Mouse (Mus musculus) forebrain, embryonic 11.5 days (tissue): Measurements from ENCODE around the gene Pip. TPM values are rescaled to one million over a fixed set of nuclear protein-coding genes. Genes with fewer than 3 reads are reported as not detected.

Source experiments
- ATAC-seq: fragments of 200-750 bp; cut with Nextera tagmentation; replicated peaks from 2 replicates; pipeline ENCODE4 v1.8.0; 2017; ENCODE audit warnings: moderate TSS enrichment; ENCODE audit not compliant: low FRiP score
- DNase-seq: peaks from one replicate; pipeline ENCODE4 v3.0.0-alpha.2; 2017; ENCODE audit warnings: low spot score
- H3K27ac ChIP-seq: fragments of 300-500 bp; sonication (generic); 2 replicates; pipeline ENCODE4 v1.5.1; 2014; ENCODE audit warnings: low read depth, low read length
- H3K27me3 ChIP-seq: fragments of 300-500 bp; sonication (generic); 2 replicates; pipeline ENCODE4 v1.6.1; 2014; ENCODE audit warnings: mild to moderate bottlenecking, low read length, mixed read lengths; ENCODE audit not compliant: control insufficient read depth, insufficient read depth
- H3K36me3 ChIP-seq: fragments of 300-500 bp; sonication (generic); 2 replicates; pipeline ENCODE4 v1.6.1; 2014; ENCODE audit warnings: mild to moderate bottlenecking, low read length, moderate library complexity, mixed read lengths; ENCODE audit not compliant: control insufficient read depth, insufficient read depth
- H3K4me1 ChIP-seq: fragments of 300-500 bp; sonication (generic); replicated peaks from 2 replicates; pipeline ENCODE4 v1.6.1; 2014; ENCODE audit warnings: low read length, mixed read lengths; ENCODE audit not compliant: control insufficient read depth, insufficient read depth
- H3K4me2 ChIP-seq: fragments of 300-500 bp; sonication (generic); 2 replicates; pipeline ENCODE4 v1.6.1; 2014; ENCODE audit warnings: low read depth, mild to moderate bottlenecking, low read length, moderate library complexity, mixed read lengths; ENCODE audit not compliant: severe bottlenecking
- H3K4me3 ChIP-seq: fragments of 300-500 bp; sonication (generic); 2 replicates; pipeline ENCODE4 v1.5.1; 2014; ENCODE audit warnings: low read depth, low read length
- H3K9ac ChIP-seq: fragments of 300-500 bp; sonication (generic); 2 replicates; pipeline ENCODE4 v1.6.1; 2014; ENCODE audit warnings: low read length
- H3K9me3 ChIP-seq: fragments of 300-500 bp; sonication (generic); 2 replicates; pipeline ENCODE4 v1.6.1; 2016; ENCODE audit warnings: low read length, mixed read lengths; ENCODE audit not compliant: control insufficient read depth
- WGBS: fragments of 180-500 bp; shearing (Covaris S2); extraction: QIAGEN DNeasy Blood & Tissue Kit; methylation state at CpG from one replicate; pipeline ENCODE4 v1.1.7; 2014; 5-methylcytosine and 5-hydroxymethylcytosine counted together
- polyA plus RNA-seq: library from polyadenylated mRNA; unstranded; fragments of >200 nt; fragmentation: Nextera tagmentation; extraction: Ambion mirVana; gene quantifications from 2 replicates; pipeline ENCODE4 v1.2.1, GENCODE M21; 2014

The Pip gene
- not detected in 2 replicates for polyA plus RNA-seq

DNA sequence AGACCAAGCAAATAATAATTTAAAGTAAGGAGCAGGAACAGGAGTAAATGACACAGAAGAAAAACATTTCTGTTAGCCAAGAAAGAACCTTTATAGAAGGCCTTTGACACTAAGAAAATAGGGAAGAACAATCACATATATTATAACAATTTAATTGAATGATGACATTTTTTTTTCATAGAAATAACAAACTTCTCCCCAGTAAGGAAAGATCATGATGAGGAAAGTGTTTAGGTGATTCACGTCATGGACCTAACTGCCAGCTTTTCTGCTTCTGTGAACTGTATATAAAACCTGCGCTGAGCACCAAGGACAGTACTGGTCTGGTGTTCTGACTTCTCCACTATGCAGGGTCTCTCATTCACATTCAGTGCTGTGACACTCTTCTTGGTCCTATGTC, at the start of gene Pip:
Gene Pip, plus strand, starts transcription at position 301 of the 400 bp plus-strand sequence.
- no peaks in the 10 kb centered on the region for H3K4me1 ChIP-seq
- H3K36me3 ChIP-seq = no peaks in the 10 kb centered on the region
- H3K27ac ChIP-seq = no peak within 1 kb of the TSS
- no peaks in the 10 kb centered on the region for H3K9me3 ChIP-seq
- no peak within 1 kb of the TSS for H3K9ac ChIP-seq
- no peaks in the 10 kb centered on the region for H3K27me3 ChIP-seq
- H3K4me3 ChIP-seq = no peak within 1 kb of the TSS
- no peak for DNase-seq
- WGBS = 90% methylated on average over 2 of the region's 2 CpGs
- ATAC-seq = no peak
- no peak within 1 kb of the TSS for H3K4me2 ChIP-seq

DNA sequence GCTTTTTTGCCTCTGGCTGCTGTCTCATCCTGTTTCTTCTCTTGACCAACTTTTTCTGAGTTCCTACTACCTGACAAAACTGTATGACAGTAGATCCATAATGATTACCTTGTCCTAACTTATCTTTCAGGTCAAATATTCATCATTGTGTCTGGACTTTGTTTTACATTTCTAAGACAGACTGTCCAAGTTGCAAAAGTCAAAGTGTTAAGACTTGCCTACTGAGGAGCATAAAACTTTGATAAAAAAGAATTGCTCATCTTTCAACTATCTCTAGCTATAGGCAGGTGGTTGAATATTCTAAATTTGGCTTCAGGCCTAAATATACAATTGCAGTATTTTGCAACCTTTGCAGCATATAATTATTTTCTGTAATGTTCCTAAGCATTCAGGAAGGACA, 23.2 kb upstream of the Pip start:
- Histone ChIP-seq H3K27me3 (no peaks in the 10 kb centered on the region), H3K27ac (no peak overlapping the region), H3K9ac (no peak overlapping the region), H3K4me2 (no peak overlapping the region), H3K36me3 (no peaks in the 10 kb centered on the region), H3K4me3 (no peak overlapping the region), H3K4me1 (no peaks in the 10 kb centered on the region), H3K9me3 (no peaks in the 10 kb centered on the region)
- DNase-seq (no peak), ATAC-seq (no peak)

DNA sequence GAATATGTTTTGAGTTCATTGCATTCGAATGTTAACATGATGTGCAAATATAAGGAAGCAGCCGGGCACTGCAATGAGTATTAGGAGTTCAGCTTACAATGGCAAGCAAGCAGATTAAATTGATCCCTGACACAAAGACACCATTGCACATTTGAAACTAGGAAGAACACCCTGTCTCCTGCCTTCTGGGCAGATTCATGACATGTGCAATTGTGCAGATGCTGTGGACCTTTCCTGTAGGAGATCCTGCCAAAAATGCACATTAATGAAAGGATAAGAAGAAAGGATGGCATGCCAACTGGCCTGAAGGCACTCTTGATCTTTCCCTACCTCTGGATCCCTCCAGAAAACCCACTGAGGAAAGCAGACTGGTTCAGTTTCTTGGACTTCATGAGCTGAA, 17.8 kb upstream of the Pip start:
- Histone ChIP-seq H3K9me3 (no peaks in the 10 kb centered on the region), H3K4me1 (no peaks in the 10 kb centered on the region), H3K4me2 (no peak overlapping the region), H3K4me3 (no peak overlapping the region), H3K27ac (no peak overlapping the region), H3K27me3 (no peaks in the 10 kb centered on the region), H3K9ac (no peak overlapping the region), H3K36me3 (no peaks in the 10 kb centered on the region)
- DNase-seq = no peak
- no peak for ATAC-seq
- WGBS = 85% methylated on average over 2 of the region's 2 CpGs

DNA sequence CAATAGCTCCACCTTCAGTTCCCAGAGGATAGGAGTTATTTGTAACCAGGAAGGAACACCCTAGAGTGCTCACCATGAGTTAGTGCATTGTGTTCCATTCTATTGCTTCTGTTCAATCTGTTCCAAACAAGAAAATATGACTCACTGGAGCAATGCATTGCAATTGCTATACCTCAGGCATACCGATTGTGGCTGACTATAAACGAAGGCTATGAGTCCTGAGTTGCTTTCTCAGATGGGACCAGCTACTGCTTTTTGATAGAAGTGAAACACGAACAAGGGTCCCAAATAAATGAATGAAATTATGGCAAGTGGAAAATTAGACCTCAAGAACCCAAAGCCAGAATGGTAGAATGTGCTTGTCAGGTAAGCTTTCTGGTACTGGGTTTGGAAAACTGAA, 5.4 kb downstream of the Pip start, which contains the start of gene Sval2:
Gene Sval2, plus strand, starts transcription at position 301 of the 400 bp plus-strand sequence.
- ATAC-seq (no peak), DNase-seq (no peak)
- Histone ChIP-seq H3K27me3 (no peaks in the 10 kb centered on the region), H3K27ac (no peak within 1 kb of the TSS), H3K9me3 (no peaks in the 10 kb centered on the region), H3K4me1 (no peaks in the 10 kb centered on the region), H3K9ac (no peak within 1 kb of the TSS), H3K4me3 (no peak within 1 kb of the TSS), H3K36me3 (no peaks in the 10 kb centered on the region), H3K4me2 (no peak within 1 kb of the TSS)
- WGBS = 84% methylated on average over 3 of the region's 3 CpGs

DNA sequence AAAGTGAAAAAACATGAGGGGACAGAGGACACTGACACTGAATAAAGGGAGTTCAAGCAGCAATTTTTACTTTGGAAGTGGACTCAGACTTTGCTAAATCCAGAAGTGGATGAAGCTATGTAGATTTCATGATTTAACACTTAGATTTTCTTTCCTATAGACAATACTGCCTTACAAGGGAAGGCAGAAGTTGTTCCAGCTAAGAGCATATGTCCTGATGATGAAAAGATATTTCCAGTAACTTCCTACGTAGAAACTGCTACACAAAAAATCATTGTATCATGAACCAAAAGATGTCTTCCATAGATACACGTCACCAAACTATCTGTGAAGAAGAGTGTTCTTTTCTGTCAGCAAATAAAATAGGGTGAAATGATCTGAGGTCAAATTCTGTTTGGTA, 16.7 kb downstream of the Pip start:
- Histone ChIP-seq H3K4me3 (no peak overlapping the region), H3K9me3 (no peaks in the 10 kb centered on the region), H3K27me3 (no peaks in the 10 kb centered on the region), H3K4me2 (no peak overlapping the region), H3K36me3 (no peaks in the 10 kb centered on the region), H3K4me1 (no peaks in the 10 kb centered on the region), H3K27ac (no peak overlapping the region), H3K9ac (no peak overlapping the region)
- ATAC-seq (no peak), DNase-seq (no peak)
- 88% methylated on average over 2 of the region's 2 CpGs for WGBS

Other genes with a start within 250 kb of the Pip start
- gene Ephb6, start 242.1 kb upstream of the Pip start, polyA plus RNA-seq = 14.4 and 16.2 TPM in 2 replicates
- gene Trpv6, start 211.1 kb upstream of the Pip start, polyA plus RNA-seq = 0.12 and 0.27 TPM in 2 replicates
- gene Trpv5, start 166.8 kb upstream of the Pip start, polyA plus RNA-seq = not detected in 2 replicates
- not detected in 2 replicates for gene Llcfc1, start 163.1 kb upstream of the Pip start, polyA plus RNA-seq
- gene Kel, start 143.2 kb upstream of the Pip start, polyA plus RNA-seq = 11.9 and 12.9 TPM in 2 replicates
- gene Olfr459, start 72.4 kb upstream of the Pip start, polyA plus RNA-seq = not detected in 2 replicates
- gene Sval2, start 5.5 kb downstream of the Pip start, polyA plus RNA-seq = not detected in 2 replicates
- gene Sval1, start 104.1 kb downstream of the Pip start, polyA plus RNA-seq = not detected in 2 replicates
- not detected in 2 replicates for gene Sval3, start 120.6 kb downstream of the Pip start, polyA plus RNA-seq
- not detected in 2 replicates for gene Sva, start 190.9 kb downstream of the Pip start, polyA plus RNA-seq